Mouse (Mus musculus) testis, postnatal 10 days (tissue): ENCODE data around the gene Olfr901.
"Not testable (repeated sequence)": the region's sequence is repeated elsewhere in the genome, so short reads cannot be mapped to it uniquely, and the experiment has no call there.

Source experiments
- DNase-seq: peaks from one replicate; pipeline ENCODE4 v3.0.0; 2021; ENCODE audit warnings: low spot score

Gene Olfr901

DNA sequence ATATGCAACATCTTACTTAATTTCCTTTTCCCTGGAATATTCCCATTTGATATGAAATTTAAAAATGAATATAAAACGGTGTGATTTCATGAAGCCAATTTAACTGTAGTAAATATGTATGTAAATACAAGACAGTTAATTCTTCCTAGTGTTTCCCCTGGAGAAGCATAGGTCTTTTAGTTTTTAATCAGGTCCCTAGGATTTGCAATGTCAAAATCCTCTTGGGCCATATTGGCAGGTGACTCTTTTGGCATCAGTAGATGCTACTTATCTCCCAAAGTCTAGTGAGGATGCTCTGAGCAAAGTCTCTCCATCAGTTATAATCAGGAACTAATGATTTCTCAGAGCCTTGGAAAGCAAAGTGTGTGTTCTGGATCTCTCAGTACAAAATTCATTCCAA, at the start of gene Olfr901:
Gene Olfr901 (plus strand): TSS at position 301 of the 400 bp plus-strand sequence.
- no peak for DNase-seq

GRCm38 (mm10) chr9:38401398-38401797, 27.9 kb upstream of the Olfr901 start, which contains the start of gene Olfr147:
Olfr147 (plus strand) TSS chr9:38401698.
- DNase-seq: no peak

- not testable (repeated sequence) for DNase-seq
These were observed 21.8 kb upstream of the Olfr901 start for GRCm38 (mm10) chr9:38407502-38407901.

DNA sequence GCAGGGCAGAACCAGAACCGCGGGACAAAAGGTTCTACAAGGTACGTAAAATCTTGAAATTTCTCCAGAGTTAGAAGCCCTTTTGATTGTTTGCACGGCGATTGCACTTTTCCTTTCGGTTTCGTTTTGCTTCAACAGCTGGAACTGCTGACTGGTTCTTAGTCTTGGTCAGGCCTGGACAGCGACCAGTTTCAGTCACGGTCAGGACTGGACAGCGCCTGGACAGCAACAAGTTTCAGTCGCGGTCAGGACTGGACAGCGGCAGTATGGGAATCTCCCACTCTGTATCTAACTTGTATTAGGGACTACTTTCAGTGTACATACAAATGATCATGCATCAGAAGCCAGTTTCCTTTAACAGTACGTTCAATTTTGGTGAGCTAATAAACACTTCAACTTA, 15.8 kb upstream of the Olfr901 start:
- peak; percentile 50 for DNase-seq

DNA sequence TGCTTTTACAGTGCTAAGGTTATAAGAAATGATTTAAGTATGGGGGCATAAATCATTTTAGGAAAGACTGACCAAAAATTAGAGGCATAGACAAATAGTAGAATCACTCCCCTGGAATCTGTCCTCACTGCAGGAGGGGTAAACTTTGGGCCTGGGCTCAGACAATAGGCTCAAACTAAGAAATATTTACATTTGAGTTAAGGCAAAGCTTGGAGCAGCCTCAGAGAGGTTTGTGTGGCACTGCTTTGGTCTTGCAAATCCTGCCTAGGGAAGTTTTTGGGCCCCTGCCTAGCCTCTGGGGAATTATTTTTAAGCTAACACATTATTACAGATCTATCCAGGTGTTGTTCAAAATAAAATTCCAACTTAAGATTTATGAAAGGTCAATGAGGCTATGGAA, 5.5 kb upstream of the Olfr901 start:
- DNase-seq: no peak

DNA sequence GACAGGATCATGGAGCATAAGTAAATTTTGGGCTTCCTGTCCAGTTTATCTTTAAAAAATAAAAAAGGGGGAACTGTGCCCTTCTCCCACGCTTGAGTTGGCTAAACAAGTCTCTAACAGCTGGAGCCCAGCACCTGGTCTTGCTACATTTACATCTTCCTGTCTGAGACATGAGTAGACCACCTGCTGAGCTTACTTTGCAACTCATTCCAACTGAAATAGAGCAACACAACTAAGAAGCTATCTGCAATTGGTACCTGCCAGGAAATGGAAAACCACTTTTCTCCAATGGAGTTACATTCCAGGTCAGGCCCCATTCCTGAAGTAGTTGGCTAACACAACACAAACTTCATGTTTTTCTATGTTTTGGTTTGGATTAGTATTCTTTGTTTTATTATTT, 2.2 kb upstream of the Olfr901 start:
- DNase-seq: no peak

DNA sequence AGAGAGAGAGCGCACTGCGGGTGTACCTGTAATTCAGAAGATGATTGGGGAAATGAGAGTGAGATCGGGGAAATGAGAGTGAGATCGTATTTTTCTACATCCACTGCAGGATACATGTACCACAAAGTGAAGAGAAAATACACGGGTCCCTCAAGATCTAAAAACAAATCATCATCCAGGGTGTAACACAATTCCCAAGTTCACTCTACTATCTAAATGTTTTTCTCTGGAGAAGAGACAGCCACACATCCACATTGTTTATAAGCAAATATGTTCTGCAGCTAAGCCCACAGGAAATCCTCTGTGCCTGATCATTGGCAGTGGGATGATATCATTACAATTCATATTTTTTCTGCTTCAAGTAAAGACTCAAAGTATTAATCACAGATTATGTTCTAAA, 18.1 kb downstream of the Olfr901 start, which contains the start of gene Olfr902:
Gene Olfr902 (plus strand): TSS at position 301 of the 400 bp plus-strand sequence.
- DNase-seq: no peak

- no peak for DNase-seq
These were observed 33.6 kb downstream of the Olfr901 start, which contains the start of gene Olfr904 for GRCm38 (mm10) chr9:38462844-38463243. Olfr904 (plus strand) TSS chr9:38463144.

- no peak for DNase-seq
These were observed 41.6 kb downstream of the Olfr901 start, which contains the start of gene Olfr905 for GRCm38 (mm10) chr9:38470807-38471206. Olfr905 (plus strand) TSS chr9:38471107.
